Mouse (Mus musculus) left cerebral cortex, postnatal 10 days (tissue): ENCODE results near the gene Olfr1283. TPM values are rescaled to one million over a fixed set of nuclear protein-coding genes. Genes with fewer than 3 reads are reported as not detected.
"Not testable (repeated sequence)": the region's sequence is repeated elsewhere in the genome, so short reads cannot be mapped to it uniquely, and the experiment has no call there.

Experiments used
- DNase-seq, 2 experiments: peaks; one replicate each; pipeline ENCODE4 v3.0.0; 2021 to 2022; ENCODE audit warnings: low spot score in 2 of 2, mixed read lengths in 1 of 2; ENCODE audit errors: extremely low spot score in 1 of 2
- intact Hi-C: fragments of 180-260 bp; cut with DNase I; formaldehyde crosslinking; loops from one replicate; pipeline ENCODE4 v1.15.1; 2025
- total RNA-seq, 2 experiments: library from RNA; stranded (reverse); gene quantifications; 2 replicates each; pipeline ENCODE4 v1.2.3; 2021

The Olfr1283 gene
- total RNA-seq, result not detected

GRCm38 (mm10) chr2:111366490-111366889 is at the start of gene Olfr1283:
Gene Olfr1283 (plus strand): TSS chr2:111366790.
- no peak for DNase-seq
- intact Hi-C loops, result no loop called here

- DNase-seq, result no peak
Observed at GRCm38 (mm10) chr2:111326220-111326619, 40.4 kb upstream of the Olfr1283 start, which contains the start of gene Olfr1281. Gene Olfr1281 (plus strand): TSS chr2:111326520.

GRCm38 (mm10) chr2:111333721-111334120 is 32.9 kb upstream of the Olfr1283 start:
- DNase-seq, intact Hi-C loops: not testable (repeated sequence)

More at GRCm38 (mm10) chr2:111326220-111326619, 40.4 kb upstream of the Olfr1283 start, which contains the start of gene Olfr1281:
- intact Hi-C loops, result no loop called here

- intact Hi-C loops, result no loop called here
- DNase-seq, result no peak
Observed at GRCm38 (mm10) chr2:111335976-111336375, 30.6 kb upstream of the Olfr1283 start, which contains the start of gene Olfr1282. Gene Olfr1282 (minus strand): TSS chr2:111336076.

GRCm38 (mm10) chr2:111375222-111375621 is 8.6 kb downstream of the Olfr1283 start, which contains the start of gene Olfr1284:
Gene Olfr1284 (plus strand): TSS chr2:111375522.
- intact Hi-C loops, result no loop called here
- DNase-seq, result no peak

Other genes with a start within 250 kb of the Olfr1283 start
- gene Gm15130, start 213.9 kb upstream of the Olfr1283 start, total RNA-seq, result not detected
- not detected for gene 4930430A15Rik, start 137.2 kb upstream of the Olfr1283 start, total RNA-seq
- gene Olfr1275, start 131.5 kb upstream of the Olfr1283 start, total RNA-seq, result not detected
- not detected for gene Olfr1276, start 112.3 kb upstream of the Olfr1283 start, total RNA-seq
- not detected for gene Olfr1277, start 92.7 kb upstream of the Olfr1283 start, total RNA-seq
- not detected for gene Olfr1278, start 76.7 kb upstream of the Olfr1283 start, total RNA-seq
- gene Olfr1279, start 66.2 kb upstream of the Olfr1283 start, total RNA-seq, result not detected
- gene Olfr1280, start 52.8 kb upstream of the Olfr1283 start, total RNA-seq, result not detected
- not detected for gene Olfr1281, start 40.3 kb upstream of the Olfr1283 start, total RNA-seq
- not detected for gene Olfr1282, start 30.7 kb upstream of the Olfr1283 start, total RNA-seq
- gene Olfr1284, start 8.7 kb downstream of the Olfr1283 start, total RNA-seq, result not detected
- not detected for gene Olfr1286, start 56.3 kb downstream of the Olfr1283 start, total RNA-seq
- gene Olfr1287, start 82.4 kb downstream of the Olfr1283 start, total RNA-seq, result not detected
- not detected for gene Olfr1288, start 107.3 kb downstream of the Olfr1283 start, total RNA-seq
- not detected for gene Olfr1289, start 114.0 kb downstream of the Olfr1283 start, total RNA-seq
- gene Olfr1290, start 127.0 kb downstream of the Olfr1283 start, total RNA-seq, result not detected
- gene Olfr1291-ps1, start 130.4 kb downstream of the Olfr1283 start, total RNA-seq, result not detected
- gene Olfr1293-ps, start 158.4 kb downstream of the Olfr1283 start, total RNA-seq, result not detected
- gene Olfr1294, start 173.5 kb downstream of the Olfr1283 start, total RNA-seq, result not detected
- not detected for gene Olfr1295, start 202.9 kb downstream of the Olfr1283 start, total RNA-seq